ENCODE assay signal across 7 mouse cellular contexts in the genomic region with DNA sequence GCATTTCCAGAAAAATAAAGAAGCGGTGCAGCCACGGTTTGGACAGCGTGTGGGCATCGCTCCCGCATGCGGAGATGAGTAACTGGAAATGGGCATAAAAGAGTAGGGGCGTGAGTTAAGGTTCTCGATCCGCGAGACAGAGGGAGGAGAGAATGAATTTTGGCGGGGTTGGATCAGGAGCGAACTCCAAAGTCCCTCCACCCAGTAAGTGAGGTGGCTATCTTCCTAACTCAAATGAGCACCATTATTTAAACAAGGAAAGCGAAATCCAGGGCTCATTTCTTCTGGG. TPM values are rescaled to one million over a fixed set of nuclear protein-coding genes. Genes with fewer than 3 reads are reported as not detected.
DNase-seq lines count a peak whose midpoint lies in the region; ATAC-seq lines count a peak whose summit lies in the region.

No protein-coding gene starts in this region.

- 2% methylated on average over 13 of the region's 13 CpGs for WGBS in forebrain, embryonic 10.5 days
- WGBS in intestine, embryonic 16.5 days, result 3% methylated on average over 13 of the region's 13 CpGs
- WGBS in neural tube, embryonic 12.5 days, result 3% methylated on average over 13 of the region's 13 CpGs

- no peaks in the 10 kb centered on the region for H3K9me3 ChIP-seq in forebrain, embryonic 10.5 days
- H3K9me3 ChIP-seq in intestine, embryonic 16.5 days (ENCODE audit: control insufficient read depth, low read length), result no peaks in the 10 kb centered on the region
- no peaks in the 10 kb centered on the region for H3K9me3 ChIP-seq in neural tube, embryonic 12.5 days

- ATAC-seq in intestine, embryonic 16.5 days, result no peak
- ATAC-seq in neural tube, embryonic 12.5 days (ENCODE audit: low FRiP score, low read depth), result no peak

- peaks cover 15% of the 10 kb centered on the region for H3K36me3 ChIP-seq in forebrain, embryonic 10.5 days (replicated peaks)
- H3K36me3 ChIP-seq in intestine, embryonic 16.5 days (ENCODE audit: control insufficient read depth, insufficient read depth, low read length), result no peaks in the 10 kb centered on the region
- peaks cover 9% of the 10 kb centered on the region; the same call in 1 of the 2 replicates for H3K36me3 ChIP-seq in neural tube, embryonic 12.5 days

- peak; percentile 28 to 44 for DNase-seq in left cerebral cortex, postnatal 36 days (ENCODE audit: low spot score in 2 of 2)
- DNase-seq in left cerebral cortex, postnatal 4 days, result no peak
- no peak for DNase-seq in forebrain, embryonic 10.5 days (ENCODE audit: extremely low spot score, low spot score)
- no peak for DNase-seq in c-Kit-positive CD71-positive TER-119-positive erythroid progenitor cells, embryonic 14.5 days (ENCODE audit: low spot score)
- DNase-seq in layer of hippocampus, postnatal 36 days, result no peak

- H3K9ac ChIP-seq in intestine, embryonic 16.5 days (ENCODE audit: low read depth, low read length), result peak overlapping the region; percentile 96
- peak overlapping the region; percentile 99 for H3K9ac ChIP-seq in neural tube, embryonic 12.5 days

- H3K27me3 ChIP-seq in forebrain, embryonic 10.5 days (ENCODE audit: poor library complexity, severe bottlenecking), result peaks cover 40% of the 10 kb centered on the region
- no peaks in the 10 kb centered on the region for H3K27me3 ChIP-seq in intestine, embryonic 16.5 days (replicated peaks; ENCODE audit: control insufficient read depth, insufficient read depth, low read length)
- no peaks in the 10 kb centered on the region for H3K27me3 ChIP-seq in neural tube, embryonic 12.5 days (replicated peaks)

- intact Hi-C loops in left cerebral cortex, postnatal 36 days (cut with DNase I), result loop anchor here (2.0 to 10.0 kb wide), 2 partner anchors 45 to 181 kb away; no protein-coding TSS in a partner anchor
- intact Hi-C loops in left cerebral cortex, postnatal 4 days (cut with DNase I), result loop anchor here (10.0 kb wide), 3 partner anchors 89 to 259 kb away; no protein-coding TSS in a partner anchor

- H3K4me2 ChIP-seq in intestine, embryonic 16.5 days (ENCODE audit: low read depth, low read length), result peak overlapping the region; percentile 98
- H3K4me2 ChIP-seq in neural tube, embryonic 12.5 days (replicated peaks), result peak overlapping the region; percentile 90

- H3K27ac ChIP-seq in forebrain, embryonic 10.5 days, result peak overlapping the region; percentile 99
- no peak overlapping the region for H3K27ac ChIP-seq in intestine, embryonic 16.5 days (ENCODE audit: low read length)
- H3K27ac ChIP-seq in neural tube, embryonic 12.5 days, result no peak overlapping the region

- peaks cover 67% of the 10 kb centered on the region for H3K4me1 ChIP-seq in forebrain, embryonic 10.5 days
- H3K4me1 ChIP-seq in intestine, embryonic 16.5 days (ENCODE audit: control insufficient read depth, insufficient read depth, low read length), result peaks cover 8% of the 10 kb centered on the region
- H3K4me1 ChIP-seq in neural tube, embryonic 12.5 days, result peaks cover 21% of the 10 kb centered on the region

- H3K4me3 ChIP-seq in forebrain, embryonic 10.5 days, result peak overlapping the region; percentile 89
- peak overlapping the region; percentile 91 for H3K4me3 ChIP-seq in intestine, embryonic 16.5 days (ENCODE audit: low read length)
- peak overlapping the region; percentile 87 for H3K4me3 ChIP-seq in neural tube, embryonic 12.5 days

RNA-seq across cellular contexts. Expression of gene Mpped2, which starts 2.6 kb away (rescaled TPM):
- total RNA-seq in left cerebral cortex, postnatal 36 days (2021), result 10 to 100 TPM; 31.9 to 38.8 TPM
- total RNA-seq in left cerebral cortex, postnatal 4 days (2021), result 10 to 100 TPM; 83.3 to 84.6 TPM
- polyA plus RNA-seq in forebrain, embryonic 10.5 days (2016; fragmentation: Nextera tagmentation; extraction: Ambion mirVana), result 41.6 and 48.8 TPM in 2 replicates
- 17.4 and 20.2 TPM in 2 replicates for polyA plus RNA-seq in intestine, embryonic 16.5 days (2015; fragmentation: Nextera tagmentation; extraction: Ambion mirVana)
- 144 and 147 TPM in 2 replicates for polyA plus RNA-seq in neural tube, embryonic 12.5 days (2016; fragmentation: Nextera tagmentation; extraction: Ambion mirVana)
- 10 to 100 TPM; 33.2 to 40.0 TPM for total RNA-seq in layer of hippocampus, postnatal 36 days (2021)

Comparison
In these comparisons a context has a peak if more than half of its experiments do, and no peak if none do; other contexts are left out.
1. DNase-seq: peak in left cerebral cortex, postnatal 36 days (2 of 2); none in left cerebral cortex, postnatal 4 days (single experiment), forebrain, embryonic 10.5 days (single experiment), c-Kit-positive CD71-positive TER-119-positive erythroid progenitor cells, embryonic 14.5 days (single experiment) and layer of hippocampus, postnatal 36 days (0 of 2).
2. Peak in every context shown above with its lines, with median percentiles within 50 percentile points of each other: H3K4me3 ChIP-seq.